Mouse (Mus musculus) adrenal gland, adult 2 months (tissue): ENCODE measurements at regions not wholly inside any gene's neighbourhood (a gene's known extent, or its start where the extent isn't known, plus 50 kb on each side); places are given as distances from the start of the nearest gene placed in this dataset.
A peak's percentile ranks its signal among the peaks of the same experiment; 100 is the strongest.

Source experiments
- DNase-seq: peaks from one replicate; pipeline ENCODE4 v3.0.0; 2021

- DNase-seq, result peak; percentile 35
Observed at GRCm38 (mm10) chr1:95762244-95762643, 94.9 kb upstream of the St8sia4 start.

- DNase-seq, result no peak
Observed at GRCm38 (mm10) chr1:95754071-95754915, 86.9 kb upstream of the St8sia4 start.

GRCm38 (mm10) chr1:95753517-95753916, 86.1 kb upstream of the St8sia4 start:
- DNase-seq, result no peak

GRCm38 (mm10) chr1:95748940-95749339, 81.6 kb upstream of the St8sia4 start:
- no peak for DNase-seq

- no peak for DNase-seq
Observed at GRCm38 (mm10) chr1:95747287-95747686, 79.9 kb upstream of the St8sia4 start.

GRCm38 (mm10) chr1:95744446-95744845, 77.1 kb upstream of the St8sia4 start:
- no peak for DNase-seq

- no peak for DNase-seq
Observed at GRCm38 (mm10) chr1:95743334-95743733, 76.0 kb upstream of the St8sia4 start.

- no peak for DNase-seq
Observed at GRCm38 (mm10) chr1:95719449-95719848, 52.1 kb upstream of the St8sia4 start.

- DNase-seq, result no peak
Observed at GRCm38 (mm10) chr1:95718794-95719193, 51.4 kb upstream of the St8sia4 start.
